Mouse (Mus musculus) forebrain, postnatal 0 days (tissue): ENCODE data around the gene Saxo1. TPM values are rescaled to one million over a fixed set of nuclear protein-coding genes. Genes with fewer than 3 reads are reported as not detected.

Source experiments
- ATAC-seq: fragments of 200-750 bp; cut with Nextera tagmentation; 2 replicates; pipeline ENCODE4 v1.8.0; 2017; ENCODE audit warnings: mild to moderate bottlenecking, moderate library complexity
- DNase-seq: peaks from one replicate; pipeline ENCODE4 v3.0.0-alpha.2; 2015
- H3K27ac ChIP-seq: fragments of 300-500 bp; sonication (generic); 2 replicates; pipeline ENCODE4 v1.5.1; 2014; ENCODE audit warnings: low read depth, mild to moderate bottlenecking, antibody characterized with exemption, low read length, moderate library complexity, mixed read lengths
- H3K27me3 ChIP-seq: fragments of 300-500 bp; sonication (generic); 2 replicates; pipeline ENCODE4 v1.6.1; 2014; ENCODE audit warnings: mild to moderate bottlenecking, low read length, mixed read lengths; ENCODE audit not compliant: insufficient read depth
- H3K36me3 ChIP-seq: fragments of 300-500 bp; sonication (generic); 2 replicates; pipeline ENCODE4 v1.6.1; 2014; ENCODE audit warnings: mild to moderate bottlenecking, moderate library complexity; ENCODE audit not compliant: insufficient read depth
- H3K4me1 ChIP-seq: fragments of 300-500 bp; sonication (generic); 2 replicates; pipeline ENCODE4 v1.6.1; 2014; ENCODE audit warnings: antibody characterized with exemption; ENCODE audit not compliant: insufficient read depth
- H3K4me2 ChIP-seq: fragments of 300-500 bp; sonication (generic); 2 replicates; pipeline ENCODE4 v1.6.1; 2014; ENCODE audit warnings: low read depth, mild to moderate bottlenecking, moderate library complexity
- H3K4me3 ChIP-seq: fragments of 300-500 bp; sonication (generic); 2 replicates; pipeline ENCODE4 v1.5.1; 2014; ENCODE audit warnings: low read depth, low read length, mixed read lengths
- H3K9ac ChIP-seq: fragments of 300-500 bp; sonication (generic); 2 replicates; pipeline ENCODE4 v1.6.1; 2014; ENCODE audit warnings: mild to moderate bottlenecking
- H3K9me3 ChIP-seq: fragments of 300-500 bp; sonication (generic); 2 replicates; pipeline ENCODE4 v1.6.1; 2016; ENCODE audit warnings: low read length
- CTCF ChIP-seq: sonication (generic); IDR thresholded peaks from 2 replicates; pipeline ENCODE4 v1.5.1; 2016; ENCODE audit warnings: antibody characterized with exemption, control low read depth, low read depth
- WGBS: fragments of 180-500 bp; shearing (Covaris S2); extraction: QIAGEN DNeasy Blood & Tissue Kit; methylation state at CpG from one replicate; pipeline ENCODE4 v1.1.7; 2014; 5-methylcytosine and 5-hydroxymethylcytosine counted together
- polyA plus RNA-seq: library from polyadenylated mRNA; unstranded; fragments of >200 nt; fragmentation: Nextera tagmentation; extraction: Ambion mirVana; gene quantifications from 2 replicates; pipeline ENCODE4 v1.2.1, GENCODE M21; 2015
- total RNA-seq: library from RNA; depleted of rRNA; stranded (reverse); fragments of >200 nt; gene quantifications from 2 replicates; pipeline ENCODE4 v1.2.3, GENCODE M21; 2014

Saxo1 gene
- total and polyA plus RNA-seq, 2 experiments from 2014 or later = not detected

DNA sequence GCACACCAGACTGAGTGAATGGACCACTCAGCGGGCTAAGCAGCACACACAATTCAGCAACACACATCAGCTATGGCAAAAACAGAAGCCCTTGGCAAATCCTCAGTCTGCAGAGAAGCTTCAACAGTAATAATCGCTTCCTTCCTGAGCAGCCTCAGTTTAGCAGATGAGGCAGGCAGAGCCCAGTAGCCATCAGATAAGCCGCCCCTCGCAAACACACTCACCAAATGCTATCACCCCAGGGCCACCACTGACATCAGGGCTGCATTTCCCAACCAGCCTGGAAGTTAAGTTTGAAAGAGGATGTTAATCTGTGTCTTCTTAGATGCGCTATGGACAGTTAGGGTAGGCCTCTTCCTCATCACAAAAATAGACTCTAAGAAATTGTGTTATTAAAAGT lies 130.8 kb downstream of the Saxo1 start:
- 68% methylated on average over 5 of the region's 5 CpGs for WGBS

DNA sequence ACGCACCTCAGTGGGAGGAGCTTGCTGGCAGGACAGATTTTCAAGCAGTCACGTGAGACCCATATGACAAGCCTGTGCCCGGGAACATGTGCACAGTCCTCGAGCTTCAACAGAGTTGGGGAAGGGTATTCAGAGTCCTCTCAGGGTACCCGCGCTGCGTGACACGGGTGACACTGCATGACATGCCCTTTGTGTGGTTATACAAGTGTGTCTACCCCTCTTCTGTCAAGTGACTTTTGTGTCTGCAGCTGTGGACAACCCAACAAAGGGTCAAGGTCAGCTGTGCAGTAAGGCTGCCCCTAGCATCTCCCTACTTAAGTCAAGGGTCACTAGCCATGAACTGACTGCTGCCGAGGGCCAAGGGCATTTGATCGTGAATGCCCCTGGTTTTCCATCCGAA lies 131.6 kb downstream of the Saxo1 start:
- no peak for TF ChIP-seq CTCF
- no peaks in the 10 kb centered on the region for H3K4me1 ChIP-seq
- WGBS = 83% methylated on average over 11 of the region's 11 CpGs
- H3K27me3 ChIP-seq = no peaks in the 10 kb centered on the region
- DNase-seq (no peak), ATAC-seq (no peak)
- no peak overlapping the region for H3K27ac ChIP-seq
- H3K9me3 ChIP-seq = no peaks in the 10 kb centered on the region
- H3K9ac ChIP-seq = no peak overlapping the region
- no peak overlapping the region for H3K4me3 ChIP-seq
- no peak overlapping the region for H3K4me2 ChIP-seq
- no peaks in the 10 kb centered on the region for H3K36me3 ChIP-seq

More for the DNA sequence above, 130.8 kb downstream of the Saxo1 start:
- ATAC-seq = no peak
- H3K27me3 ChIP-seq = no peaks in the 10 kb centered on the region
- no peak for DNase-seq
- H3K9ac ChIP-seq = no peak overlapping the region
- no peak overlapping the region for H3K4me3 ChIP-seq
- no peaks in the 10 kb centered on the region for H3K9me3 ChIP-seq
- no peak for TF ChIP-seq CTCF
- no peak overlapping the region for H3K27ac ChIP-seq
- H3K4me1 ChIP-seq = no peaks in the 10 kb centered on the region
- H3K36me3 ChIP-seq = no peaks in the 10 kb centered on the region
- H3K4me2 ChIP-seq = no peak overlapping the region

DNA sequence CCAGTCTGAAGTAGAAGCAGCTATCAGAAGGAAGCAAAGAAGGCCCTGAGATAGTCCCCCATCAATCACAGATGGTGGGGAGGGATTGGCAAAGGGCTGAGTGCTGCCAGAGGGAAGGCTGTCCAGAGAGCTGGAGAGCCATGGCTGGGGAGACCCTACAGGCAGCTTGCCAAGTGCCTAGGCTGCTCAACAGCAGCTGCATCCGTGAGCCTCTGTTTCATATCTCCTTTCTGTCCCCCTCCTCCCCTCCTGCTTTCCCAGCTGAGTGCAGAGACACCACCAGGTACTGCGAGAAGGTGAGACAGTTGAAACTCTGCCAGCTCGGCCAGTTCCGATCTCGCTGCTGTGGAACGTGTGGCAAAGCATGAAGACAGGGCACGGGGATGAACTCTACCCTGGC lies 132.5 kb downstream of the Saxo1 start:
- TF ChIP-seq CTCF = no peak
- no peak overlapping the region for H3K27ac ChIP-seq
- H3K9me3 ChIP-seq = no peaks in the 10 kb centered on the region
- H3K4me2 ChIP-seq = no peak overlapping the region
- H3K9ac ChIP-seq = no peak overlapping the region
- no peaks in the 10 kb centered on the region for H3K36me3 ChIP-seq
- no peaks in the 10 kb centered on the region for H3K27me3 ChIP-seq
- 83% methylated on average over 7 of the region's 7 CpGs for WGBS
- H3K4me1 ChIP-seq = no peaks in the 10 kb centered on the region
- ATAC-seq = no peak
- no peak for DNase-seq
- no peak overlapping the region for H3K4me3 ChIP-seq

DNA sequence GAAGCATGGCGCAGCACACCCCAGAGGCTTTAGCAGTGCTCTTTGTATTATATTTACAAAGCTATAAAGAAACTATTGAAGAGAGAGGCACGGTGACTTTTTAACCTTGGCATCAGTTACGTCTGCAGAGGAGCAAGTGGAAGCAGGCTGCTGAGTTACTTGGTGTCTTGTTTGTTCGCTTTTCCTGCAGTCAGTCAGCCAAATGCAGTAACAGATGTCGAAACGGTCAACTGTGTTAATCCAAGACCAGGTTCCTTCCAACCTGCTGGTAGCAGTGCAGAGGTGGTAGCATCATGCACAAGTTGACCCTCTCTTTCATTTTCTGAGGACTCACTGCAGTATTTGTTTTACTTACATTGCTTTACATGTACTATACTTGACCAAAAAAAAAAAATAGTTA lies 135.5 kb downstream of the Saxo1 start:
- Histone ChIP-seq H3K4me1 (no peaks in the 10 kb centered on the region), H3K4me2 (no peak overlapping the region), H3K4me3 (no peak overlapping the region), H3K27ac (no peak overlapping the region), H3K36me3 (no peaks in the 10 kb centered on the region), H3K27me3 (no peaks in the 10 kb centered on the region), H3K9me3 (no peaks in the 10 kb centered on the region), H3K9ac (no peak overlapping the region)
- 85% methylated on average over 6 of the region's 6 CpGs for WGBS
- DNase-seq (no peak), ATAC-seq (no peak)
- TF ChIP-seq CTCF = no peak

DNA sequence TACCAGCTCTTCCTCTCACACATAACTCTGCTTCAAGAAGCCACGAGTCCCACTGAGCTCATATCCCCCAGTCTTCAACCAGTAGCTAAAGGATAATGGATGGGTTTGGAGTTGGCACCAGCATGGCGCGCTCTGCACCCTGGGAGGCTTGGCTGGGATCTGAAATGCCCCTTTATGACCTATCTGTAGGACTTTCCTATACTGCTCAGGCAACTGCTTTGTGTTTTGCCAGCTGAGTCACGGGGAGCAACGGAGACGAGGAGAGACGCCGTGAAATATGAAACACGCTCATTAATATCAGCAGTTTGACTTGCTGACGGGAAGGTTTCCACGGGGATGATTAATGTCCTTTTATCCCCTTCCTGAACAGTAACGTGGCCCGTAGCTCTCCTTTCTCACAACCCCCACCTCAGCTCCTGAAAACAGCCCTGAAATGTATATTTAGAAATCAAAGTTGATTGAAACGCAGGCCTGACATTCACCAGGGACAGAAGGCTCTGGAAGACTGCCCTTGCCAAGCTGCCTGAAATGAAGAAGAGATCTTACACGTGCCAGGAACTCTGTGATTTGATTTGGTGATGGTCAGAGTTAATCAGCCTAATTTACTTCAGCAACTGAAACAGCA lies 141.6 kb downstream of the Saxo1 start:
- Histone ChIP-seq H3K4me1 (no peaks in the 10 kb centered on the region), H3K4me2 (no peak overlapping the region), H3K9ac (no peak overlapping the region), H3K27me3 (no peaks in the 10 kb centered on the region), H3K36me3 (no peaks in the 10 kb centered on the region), H3K9me3 (no peaks in the 10 kb centered on the region), H3K4me3 (no peak overlapping the region), H3K27ac (no peak overlapping the region)
- ATAC-seq (no peak), DNase-seq (no peak)
- TF ChIP-seq CTCF = no peak
- WGBS = 67% methylated on average over 15 of the region's 15 CpGs

DNA sequence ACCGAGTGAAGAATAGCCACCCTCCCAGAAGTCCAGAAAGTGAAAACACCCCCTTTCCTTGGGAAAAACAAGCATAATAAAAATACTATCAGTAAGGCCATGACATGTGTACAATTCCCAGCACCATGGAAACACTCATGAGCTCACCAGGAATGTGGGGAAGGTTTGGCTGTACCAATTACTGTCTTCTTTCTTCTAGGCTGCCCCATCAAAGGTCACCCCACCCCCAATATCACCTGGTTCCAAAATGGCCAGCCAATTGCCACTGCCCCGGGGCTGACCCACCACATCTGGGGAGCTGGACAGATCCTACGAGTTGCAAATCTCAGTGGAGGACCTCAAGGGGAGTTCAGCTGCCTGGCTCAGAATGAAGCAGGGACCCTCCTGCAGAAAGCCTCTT lies 144.7 kb downstream of the Saxo1 start:
- no peak overlapping the region for H3K27ac ChIP-seq
- no peak overlapping the region for H3K4me2 ChIP-seq
- no peak overlapping the region for H3K4me3 ChIP-seq
- ATAC-seq = no peak
- no peak for TF ChIP-seq CTCF
- H3K9ac ChIP-seq = no peak overlapping the region
- H3K27me3 ChIP-seq = no peaks in the 10 kb centered on the region
- no peaks in the 10 kb centered on the region for H3K36me3 ChIP-seq
- H3K4me1 ChIP-seq = no peaks in the 10 kb centered on the region
- 44% methylated on average over 3 of the region's 3 CpGs for WGBS
- no peak for DNase-seq
- no peaks in the 10 kb centered on the region for H3K9me3 ChIP-seq

DNA sequence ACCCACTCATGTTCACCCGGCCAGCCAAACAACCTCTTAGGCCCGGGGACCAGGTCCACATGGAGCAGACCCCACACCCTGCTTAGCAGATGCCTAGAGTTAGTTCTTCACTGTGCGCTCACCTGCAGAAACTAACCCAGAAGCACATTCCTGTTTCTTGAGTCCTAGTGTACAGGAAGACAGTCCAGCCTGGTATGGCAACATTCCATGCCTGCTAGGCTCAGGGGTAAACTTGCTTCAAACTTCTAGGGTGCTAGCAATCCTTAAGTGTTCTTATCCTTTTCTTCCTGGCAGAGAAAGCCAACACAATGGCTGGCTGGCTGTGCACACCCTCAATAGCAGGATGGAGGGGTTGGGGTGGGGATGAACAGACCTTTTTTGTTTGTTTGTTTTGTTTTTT lies 147.2 kb downstream of the Saxo1 start:
- no peak for TF ChIP-seq CTCF
- Histone ChIP-seq H3K4me3 (no peak overlapping the region), H3K9ac (no peak overlapping the region), H3K36me3 (no peaks in the 10 kb centered on the region), H3K4me1 (no peaks in the 10 kb centered on the region), H3K27ac (no peak overlapping the region), H3K9me3 (no peaks in the 10 kb centered on the region), H3K4me2 (no peak overlapping the region), H3K27me3 (no peaks in the 10 kb centered on the region)
- ATAC-seq (no peak), DNase-seq (no peak)
- WGBS = 93% methylated on average over 3 of the region's 3 CpGs

DNA sequence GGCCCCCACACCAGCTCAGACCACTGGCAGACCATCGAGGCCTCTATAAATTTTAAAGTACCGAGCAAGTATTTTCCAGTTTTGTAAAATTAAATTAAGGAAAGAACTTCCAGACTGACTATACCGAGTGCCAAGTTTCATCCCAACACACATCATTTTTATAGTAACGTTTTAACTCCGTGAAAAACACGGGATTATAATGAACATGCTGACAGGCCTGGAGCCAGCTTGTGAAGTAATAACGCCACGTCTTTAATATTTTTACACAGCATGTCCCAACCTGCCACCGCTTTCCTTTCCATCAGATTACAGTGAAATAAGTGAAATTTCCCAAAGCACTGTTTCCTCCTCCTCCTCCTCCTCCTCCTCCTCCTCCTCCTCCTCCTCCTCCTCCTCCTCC lies 149.7 kb downstream of the Saxo1 start:
- no peak for DNase-seq
- WGBS = 63% methylated on average over 9 of the region's 9 CpGs

More for the DNA sequence above, 149.7 kb downstream of the Saxo1 start:
- Histone ChIP-seq H3K9me3 (no peaks in the 10 kb centered on the region), H3K4me1 (no peaks in the 10 kb centered on the region), H3K9ac (no peak overlapping the region), H3K36me3 (no peaks in the 10 kb centered on the region), H3K4me3 (no peak overlapping the region), H3K4me2 (no peak overlapping the region), H3K27ac (no peak overlapping the region), H3K27me3 (no peaks in the 10 kb centered on the region)
- no peak for ATAC-seq
- no peak for TF ChIP-seq CTCF
